Mouse (Mus musculus) spleen, postnatal 14 days (tissue): ENCODE measurements around the gene Rcor2.

ENCODE experiments used
- DNase-seq, 2 experiments: peaks; one replicate each; pipeline ENCODE4 v3.0.0; 2021 to 2022; ENCODE audit warnings: low spot score in 2 of 2

Gene Rcor2

DNA sequence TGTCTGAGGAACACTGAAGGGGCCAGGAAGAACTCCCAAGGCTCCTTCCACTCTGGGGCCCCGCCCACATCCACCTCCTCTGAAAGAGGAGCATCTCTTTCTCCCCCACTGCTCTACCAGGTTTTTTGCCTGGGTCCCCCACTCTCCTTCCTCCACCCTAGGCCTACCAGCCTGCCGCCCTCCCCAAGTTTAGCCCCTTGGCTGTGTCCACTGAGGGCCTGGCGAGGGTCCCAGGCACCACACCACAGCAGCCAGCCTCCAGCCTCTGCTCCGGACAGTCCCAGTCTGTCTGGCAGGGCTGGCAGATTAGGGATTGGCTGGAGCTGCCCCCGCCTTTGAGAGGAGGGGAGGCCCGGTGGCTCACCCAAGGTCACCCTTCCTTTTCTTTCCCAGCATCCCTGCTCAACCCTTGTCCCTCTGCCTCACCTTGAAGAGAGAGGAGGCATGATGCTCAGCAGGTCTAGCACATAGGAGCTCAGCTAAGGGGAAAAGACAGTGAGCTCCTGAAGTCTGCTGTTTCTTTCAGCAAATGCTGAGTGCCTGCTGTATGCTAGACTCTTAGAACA lies 2.3 kb upstream of the Rcor2 start:
- DNase-seq, result no peak

- DNase-seq, result no peak
Observed at GRCm38 (mm10) chr19:7265478-7266191, 1.5 kb upstream of the Rcor2 start.

DNA sequence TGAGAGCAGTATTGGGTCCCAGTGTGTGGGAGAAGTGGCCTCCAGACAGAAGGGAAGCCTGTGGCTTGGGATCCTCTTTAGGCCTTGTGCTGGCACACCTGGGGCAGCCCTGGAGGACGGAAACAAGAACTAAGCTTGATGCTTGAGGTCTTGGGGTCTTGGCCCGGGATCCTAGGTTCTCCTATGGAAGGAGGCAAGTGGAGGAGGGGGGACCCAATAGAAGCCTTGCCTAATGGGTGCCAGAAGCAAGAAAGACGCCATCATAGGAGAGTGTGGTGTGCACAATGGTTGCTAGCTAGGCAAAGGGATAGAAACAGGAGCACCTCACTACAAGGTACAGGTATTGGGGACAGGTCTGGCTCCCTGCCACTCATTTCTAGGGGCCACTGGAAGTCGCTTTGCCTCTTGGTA lies 699 bp upstream of the Rcor2 start:
- DNase-seq, result no peak

DNA sequence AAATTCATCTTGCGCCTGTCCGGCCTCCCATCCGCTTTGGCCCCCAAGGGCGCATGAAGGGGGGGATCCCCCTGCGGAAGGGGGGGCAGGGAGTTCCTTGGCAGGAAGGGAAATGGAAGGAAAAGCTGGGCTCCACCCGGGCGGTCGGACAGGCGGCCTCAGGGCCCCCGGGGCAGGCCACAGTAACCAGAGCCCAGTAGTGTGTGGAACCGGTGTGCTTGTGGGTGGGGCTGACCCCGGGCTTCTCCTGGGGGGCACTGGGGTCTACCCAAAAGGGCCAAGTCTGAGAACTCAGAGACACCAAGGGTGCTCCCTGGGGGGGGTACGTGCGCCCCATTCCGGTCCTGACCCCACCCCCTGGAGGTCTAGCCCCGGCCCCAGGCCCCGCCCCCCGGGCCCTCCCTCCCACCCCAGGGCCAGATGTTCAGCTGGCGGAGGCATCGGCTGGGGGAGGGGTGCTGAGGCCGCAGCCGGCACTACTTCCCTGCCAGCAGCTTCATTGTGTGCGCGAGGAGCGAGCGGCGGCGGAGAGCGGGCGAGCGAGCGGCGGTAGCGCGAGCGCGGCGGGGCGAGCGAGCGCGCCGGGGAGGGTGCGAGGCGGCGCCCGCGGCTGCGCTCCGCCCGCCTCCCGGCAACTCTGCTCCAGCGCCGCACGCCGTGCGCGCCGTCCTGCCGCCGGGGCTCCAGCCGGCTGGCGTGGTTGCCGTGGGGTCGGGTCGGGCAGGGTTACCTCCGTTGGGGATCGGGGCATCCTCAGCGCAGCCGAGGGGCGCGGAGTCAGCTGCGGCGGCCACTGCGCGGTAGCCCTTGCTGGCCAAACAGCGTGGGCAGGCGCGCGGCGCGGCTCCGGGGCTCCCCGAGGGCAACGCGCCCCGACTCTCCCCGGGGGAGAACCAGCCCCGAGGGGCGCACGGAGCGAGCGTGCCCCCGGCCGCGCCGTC lies 926 bp downstream of the Rcor2 start:
- peak; percentile 49 to 65 for DNase-seq

GRCm38 (mm10) chr19:7268722-7269090 lies 1.6 kb downstream of the Rcor2 start:
- peak; percentile 50 to 72 for DNase-seq

DNA sequence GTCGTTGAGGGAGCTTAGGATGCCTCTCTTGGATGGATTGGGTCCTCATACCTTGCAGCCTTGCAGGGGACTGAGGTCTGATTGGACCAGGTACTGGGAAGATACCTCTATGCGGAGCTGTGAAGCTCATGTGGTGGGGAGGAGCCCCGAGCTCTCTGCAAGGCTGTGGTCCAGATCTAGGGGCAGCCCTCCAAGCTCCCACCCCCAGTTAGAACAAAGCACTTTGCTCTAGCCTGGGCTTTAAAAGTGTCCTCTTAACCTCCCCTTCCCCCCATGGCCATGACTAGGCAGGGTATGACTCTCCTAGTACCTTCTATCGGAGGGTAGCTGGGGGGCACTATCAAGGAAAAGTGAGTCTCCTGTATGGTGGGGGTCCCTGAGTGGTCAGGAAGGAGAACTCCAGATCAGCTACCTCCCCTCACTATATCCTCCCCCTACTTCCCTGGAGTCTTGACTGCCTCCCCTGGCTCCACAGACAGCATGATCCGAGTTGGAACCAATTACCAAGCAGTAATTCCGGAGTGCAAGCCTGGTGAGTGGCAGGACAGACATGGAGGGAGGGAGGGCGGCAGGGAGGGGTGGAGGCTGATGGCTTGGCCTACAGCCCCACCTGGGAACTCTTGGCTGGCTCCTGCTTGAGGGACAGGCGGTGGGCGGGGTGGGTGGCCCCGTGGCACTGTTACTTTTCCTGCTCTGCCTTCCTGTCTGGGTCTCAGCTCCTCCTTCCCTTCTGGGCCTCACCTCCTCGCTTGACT lies 2.3 kb downstream of the Rcor2 start:
- no peak for DNase-seq

DNA sequence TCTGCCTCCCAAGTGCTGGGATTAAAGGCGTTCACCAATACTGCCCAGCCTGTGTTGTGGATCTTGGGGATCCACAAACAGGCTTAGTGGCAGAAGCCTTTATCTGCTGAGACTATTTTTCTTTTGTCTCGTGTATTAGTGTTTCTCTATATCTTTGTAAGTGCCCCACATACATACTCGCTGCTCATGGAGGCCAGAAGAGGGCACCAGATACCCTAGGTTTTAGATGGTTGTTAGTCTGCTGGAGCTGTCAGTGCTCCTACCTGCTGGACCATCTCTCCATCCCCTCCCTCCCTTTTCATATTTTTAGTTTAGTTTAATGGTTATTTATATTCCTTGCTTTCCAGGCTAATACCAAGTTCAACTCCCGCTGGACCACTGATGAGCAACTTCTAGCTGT lies 6.4 kb downstream of the Rcor2 start:
- no peak for DNase-seq

- no peak for DNase-seq
Observed at GRCm38 (mm10) chr19:7274326-7274990, 7.3 kb downstream of the Rcor2 start.

DNA sequence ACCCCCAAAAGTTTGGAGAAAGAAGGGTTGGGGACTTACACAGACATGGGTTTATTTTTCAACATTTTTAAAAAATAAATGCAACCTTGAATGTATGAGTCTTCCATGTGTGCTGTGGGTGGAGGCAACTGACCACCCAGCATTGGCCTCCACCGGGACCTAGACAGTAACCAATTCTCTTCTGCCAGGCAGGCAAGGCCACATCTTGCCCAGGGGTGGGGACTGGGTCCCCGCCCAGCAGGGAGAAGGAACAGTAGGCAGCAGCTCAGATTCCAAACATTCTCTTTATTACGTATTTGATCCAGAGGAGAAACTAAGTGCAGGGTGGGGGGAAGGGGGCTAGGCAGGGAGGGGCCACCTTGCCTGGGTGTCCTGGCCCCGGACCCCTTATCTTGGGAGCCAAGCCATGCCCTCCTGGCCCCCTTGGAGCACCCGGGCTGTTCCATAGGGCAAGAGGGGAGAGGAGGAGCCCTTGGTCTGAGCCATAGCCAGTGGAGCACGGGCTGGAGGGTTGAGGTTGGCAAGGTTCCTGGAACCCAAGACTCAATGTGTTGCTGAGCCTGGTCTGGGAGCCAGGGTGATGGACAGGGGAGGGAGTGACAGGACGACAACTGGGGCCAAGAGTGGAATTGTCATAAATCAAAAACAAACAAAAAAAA lies 8.1 kb downstream of the Rcor2 start:
- DNase-seq, result no peak

- DNase-seq, result no peak
Observed at GRCm38 (mm10) chr19:7276053-7276659, 9.0 kb downstream of the Rcor2 start.

DNA sequence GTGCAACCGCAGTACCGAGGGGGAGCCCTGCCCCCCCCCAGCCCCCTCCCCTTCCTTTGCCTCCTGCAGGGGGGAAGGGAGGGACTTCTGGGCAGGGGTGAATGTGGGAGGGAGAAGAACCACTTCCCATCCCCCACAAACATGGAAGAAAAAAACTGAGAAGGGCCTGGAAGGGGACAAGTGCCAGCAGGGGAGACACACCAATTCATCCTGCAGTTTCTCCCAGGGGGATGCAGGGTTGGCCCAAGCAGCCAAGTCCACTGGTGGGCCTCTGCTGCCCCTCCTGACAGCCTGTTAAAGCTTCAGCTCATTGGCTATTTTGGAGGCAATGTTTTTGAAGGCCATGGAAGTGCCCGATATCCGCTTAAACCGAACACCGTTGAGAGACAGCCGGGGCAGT lies 9.7 kb downstream of the Rcor2 start:
- no peak for DNase-seq

- no peak for DNase-seq
Observed at GRCm38 (mm10) chr19:7278200-7278906, 11.2 kb downstream of the Rcor2 start.

- DNase-seq, result peak in 1 of 2 experiments; percentile 31
Observed at GRCm38 (mm10) chr19:7279114-7279513, 12.0 kb downstream of the Rcor2 start.

- DNase-seq, result no peak
Observed at GRCm38 (mm10) chr19:7280557-7281330, 13.6 kb downstream of the Rcor2 start.

GRCm38 (mm10) chr19:7286563-7287315 lies 19.6 kb downstream of the Rcor2 start:
- DNase-seq, result no peak

DNA sequence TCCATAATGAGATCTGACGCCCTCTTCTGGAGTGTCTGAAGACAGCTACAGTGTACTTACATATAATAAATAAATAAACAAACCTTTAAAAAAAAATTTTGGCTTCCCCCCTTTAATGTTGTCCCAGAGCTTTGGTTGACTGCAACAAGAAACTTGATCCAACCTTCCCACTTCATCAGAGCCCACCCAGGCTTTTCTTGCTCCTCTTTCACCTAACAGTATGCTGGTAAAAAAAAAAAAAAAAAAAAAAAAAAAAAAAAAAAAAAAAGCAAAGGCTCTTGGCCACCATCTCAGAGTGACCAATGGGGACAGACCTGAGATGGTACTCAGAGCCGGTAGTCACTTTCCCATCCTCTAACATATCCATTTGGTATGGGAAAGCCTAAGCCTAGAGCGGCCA lies 21.2 kb downstream of the Rcor2 start:
- no peak for DNase-seq

GRCm38 (mm10) chr19:7289767-7290166 lies 22.6 kb downstream of the Rcor2 start:
- no peak for DNase-seq
